Mouse (Mus musculus) C2C12 (cell line): ENCODE measurements around the gene Adgrd1.

Source experiments
- CTCF ChIP-seq: IDR thresholded peaks from one replicate; pipeline ENCODE4 v1.5.1; 2011; ENCODE audit not compliant: control insufficient read depth, insufficient read depth, insufficient read length
- MAX ChIP-seq: IDR thresholded peaks from one replicate; pipeline ENCODE4 v1.6.1; 2011; ENCODE audit warnings: mild to moderate bottlenecking, control low read depth
- USF1 ChIP-seq: IDR thresholded peaks from one replicate; pipeline ENCODE4 v1.6.1; 2011; ENCODE audit warnings: low read depth, mild to moderate bottlenecking, control low read depth, moderate library complexity

GRCm38 (mm10) chr5:129177697-129178511 lies 81.4 kb downstream of the Adgrd1 start:
- peak; percentile 19 for TF ChIP-seq MAX
- peak; percentile 96 for TF ChIP-seq CTCF
- no peak for TF ChIP-seq USF1
